Mouse (Mus musculus): ENCODE measurements around the gene Adamtsl1. TPM values are rescaled to one million over a fixed set of nuclear protein-coding genes. Genes with fewer than 3 reads are reported as not detected.

The Adamtsl1 gene
- total RNA-seq, 1 experiment: 6.3 TPM

- no peak overlapping the region for H3K4me3 ChIP-seq (ENCODE audit: insufficient read depth in 1 of 2, low read depth in 1 of 2, low read length in 2 of 2, poor library complexity in 1 of 2, severe bottlenecking in 1 of 2)
- in situ Hi-C loops (cut with MboI; ENCODE audit: low sequenced_read_pairs in 2 of 2, unreplicated experiment in 2 of 2): no loop called here
- no peak overlapping the region for H3K27ac ChIP-seq (ENCODE audit: insufficient read depth, low read depth, low read length, poor library complexity, severe bottlenecking)
- H3K9me3 ChIP-seq (ENCODE audit: control insufficient read depth, insufficient read depth, low read depth, low read length): no peaks in the 10 kb centered on the region
- H3K36me3 ChIP-seq (ENCODE audit: control insufficient read depth, insufficient read depth, low read length, poor library complexity, severe bottlenecking): no peaks in the 10 kb centered on the region
- no peak overlapping the region for H3K9ac ChIP-seq (ENCODE audit: insufficient read depth, low read depth, low read length, poor library complexity, severe bottlenecking)
- no peak for DNase-seq (ENCODE audit: low read depth, low spot score)
- no peaks in the 10 kb centered on the region for H3K4me1 ChIP-seq (ENCODE audit: control insufficient read depth in 2 of 2, insufficient read depth in 2 of 2, low read length in 2 of 2, poor library complexity in 1 of 2)
- TF ChIP-seq ZC3H11A (IDR thresholded peaks at IDR 0.05; ENCODE audit: borderline replicate concordance, low read depth, low read length) (no peak), HCFC1 (IDR thresholded peaks at IDR 0.05; ENCODE audit: borderline replicate concordance, insufficient read depth, low read length) (no peak), MAFK (IDR thresholded peaks at IDR 0.05; ENCODE audit: insufficient read depth, low read depth, low read length) (no peak), CHD2 (IDR thresholded peaks at IDR 0.05; ENCODE audit: low read depth, low read length) (no peak), ZNF384 (IDR thresholded peaks at IDR 0.05; ENCODE audit: low read depth, low read length) (no peak)
These were observed 594.4 kb downstream of the Adamtsl1 start for GRCm38 (mm10) chr4:86108325-86108724.

GRCm38 (mm10) chr4:86119067-86119466, 605.1 kb downstream of the Adamtsl1 start:
- no peak for TF ChIP-seq MAFK (IDR thresholded peaks at IDR 0.05; ENCODE audit: insufficient read depth, low read depth, low read length)
- no peak for TF ChIP-seq ZC3H11A (IDR thresholded peaks at IDR 0.05; ENCODE audit: borderline replicate concordance, low read depth, low read length)
- no peak for TF ChIP-seq CHD2 (IDR thresholded peaks at IDR 0.05; ENCODE audit: low read depth, low read length)
- no peak for TF ChIP-seq ZNF384 (IDR thresholded peaks at IDR 0.05; ENCODE audit: low read depth, low read length)
- no peak for TF ChIP-seq HCFC1 (IDR thresholded peaks at IDR 0.05; ENCODE audit: borderline replicate concordance, insufficient read depth, low read length)
- no peaks in the 10 kb centered on the region for H3K9me3 ChIP-seq (ENCODE audit: control insufficient read depth, insufficient read depth, low read depth, low read length)
- no peak overlapping the region for H3K4me3 ChIP-seq (ENCODE audit: insufficient read depth in 1 of 2, low read depth in 1 of 2, low read length in 2 of 2, poor library complexity in 1 of 2, severe bottlenecking in 1 of 2)
- in situ Hi-C loops (cut with MboI; ENCODE audit: low sequenced_read_pairs in 2 of 2, unreplicated experiment in 2 of 2): no loop called here
- no peaks in the 10 kb centered on the region for H3K36me3 ChIP-seq (ENCODE audit: control insufficient read depth, insufficient read depth, low read length, poor library complexity, severe bottlenecking)
- DNase-seq (ENCODE audit: low read depth, low spot score): no peak
- no peak overlapping the region for H3K9ac ChIP-seq (ENCODE audit: insufficient read depth, low read depth, low read length, poor library complexity, severe bottlenecking)
- no peaks in the 10 kb centered on the region for H3K4me1 ChIP-seq (ENCODE audit: control insufficient read depth in 2 of 2, insufficient read depth in 2 of 2, low read length in 2 of 2, poor library complexity in 1 of 2)
- no peak overlapping the region for H3K27ac ChIP-seq (ENCODE audit: insufficient read depth, low read depth, low read length, poor library complexity, severe bottlenecking)

DNA sequence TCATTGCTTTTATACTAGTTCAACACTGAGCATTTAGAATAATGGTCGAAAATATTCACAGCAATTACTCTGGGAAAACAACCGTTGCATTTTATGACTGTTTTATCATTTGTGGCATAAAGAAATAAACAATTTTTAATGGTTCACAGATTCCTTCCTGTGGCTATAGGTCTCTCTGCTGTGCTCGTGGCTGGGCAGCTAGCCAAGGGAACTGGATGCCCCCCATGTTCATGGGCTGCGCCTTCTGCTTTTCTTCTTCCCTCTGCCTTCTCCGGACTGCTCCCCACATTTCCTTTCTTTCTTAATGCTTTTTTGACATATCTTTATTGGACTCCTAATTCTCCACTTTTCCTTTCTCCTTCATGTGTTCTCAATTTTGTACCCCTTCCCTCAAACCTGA, 608.5 kb downstream of the Adamtsl1 start:
- no peaks in the 10 kb centered on the region for H3K9me3 ChIP-seq (ENCODE audit: control insufficient read depth, insufficient read depth, low read depth, low read length)
- no peaks in the 10 kb centered on the region for H3K36me3 ChIP-seq (ENCODE audit: control insufficient read depth, insufficient read depth, low read length, poor library complexity, severe bottlenecking)
- TF ChIP-seq ZNF384 (IDR thresholded peaks at IDR 0.05; ENCODE audit: low read depth, low read length) (no peak), CHD2 (IDR thresholded peaks at IDR 0.05; ENCODE audit: low read depth, low read length) (no peak), ZC3H11A (IDR thresholded peaks at IDR 0.05; ENCODE audit: borderline replicate concordance, low read depth, low read length) (no peak), MAFK (IDR thresholded peaks at IDR 0.05; ENCODE audit: insufficient read depth, low read depth, low read length) (no peak), HCFC1 (IDR thresholded peaks at IDR 0.05; ENCODE audit: borderline replicate concordance, insufficient read depth, low read length) (no peak)
- no peak overlapping the region for H3K4me3 ChIP-seq (ENCODE audit: insufficient read depth in 1 of 2, low read depth in 1 of 2, low read length in 2 of 2, poor library complexity in 1 of 2, severe bottlenecking in 1 of 2)
- H3K27ac ChIP-seq (ENCODE audit: insufficient read depth, low read depth, low read length, poor library complexity, severe bottlenecking): no peak overlapping the region
- H3K9ac ChIP-seq (ENCODE audit: insufficient read depth, low read depth, low read length, poor library complexity, severe bottlenecking): no peak overlapping the region
- H3K4me1 ChIP-seq (ENCODE audit: control insufficient read depth in 2 of 2, insufficient read depth in 2 of 2, low read length in 2 of 2, poor library complexity in 1 of 2): no peaks in the 10 kb centered on the region
- DNase-seq (ENCODE audit: low read depth, low spot score): no peak
- in situ Hi-C loops (cut with MboI; ENCODE audit: low sequenced_read_pairs in 2 of 2, unreplicated experiment in 2 of 2): no loop called here

GRCm38 (mm10) chr4:86124374-86124773, 610.4 kb downstream of the Adamtsl1 start:
- Histone ChIP-seq H3K9ac (ENCODE audit: insufficient read depth, low read depth, low read length, poor library complexity, severe bottlenecking) (no peak overlapping the region), H3K27ac (ENCODE audit: insufficient read depth, low read depth, low read length, poor library complexity, severe bottlenecking) (no peak overlapping the region), H3K36me3 (ENCODE audit: control insufficient read depth, insufficient read depth, low read length, poor library complexity, severe bottlenecking) (no peaks in the 10 kb centered on the region), H3K9me3 (ENCODE audit: control insufficient read depth, insufficient read depth, low read depth, low read length) (no peaks in the 10 kb centered on the region), H3K4me1 (ENCODE audit: control insufficient read depth in 2 of 2, insufficient read depth in 2 of 2, low read length in 2 of 2, poor library complexity in 1 of 2) (no peaks in the 10 kb centered on the region), H3K4me3 (ENCODE audit: insufficient read depth in 1 of 2, low read depth in 1 of 2, low read length in 2 of 2, poor library complexity in 1 of 2, severe bottlenecking in 1 of 2) (no peak overlapping the region)
- in situ Hi-C loops (cut with MboI; ENCODE audit: low sequenced_read_pairs in 2 of 2, unreplicated experiment in 2 of 2): no loop called here
- no peak for DNase-seq (ENCODE audit: low read depth, low spot score)
- TF ChIP-seq CHD2 (IDR thresholded peaks at IDR 0.05; ENCODE audit: low read depth, low read length): no peak
- TF ChIP-seq HCFC1 (IDR thresholded peaks at IDR 0.05; ENCODE audit: borderline replicate concordance, insufficient read depth, low read length): no peak
- no peak for TF ChIP-seq ZC3H11A (IDR thresholded peaks at IDR 0.05; ENCODE audit: borderline replicate concordance, low read depth, low read length)
- TF ChIP-seq MAFK (IDR thresholded peaks at IDR 0.05; ENCODE audit: insufficient read depth, low read depth, low read length): no peak
- TF ChIP-seq ZNF384 (IDR thresholded peaks at IDR 0.05; ENCODE audit: low read depth, low read length): no peak

DNA sequence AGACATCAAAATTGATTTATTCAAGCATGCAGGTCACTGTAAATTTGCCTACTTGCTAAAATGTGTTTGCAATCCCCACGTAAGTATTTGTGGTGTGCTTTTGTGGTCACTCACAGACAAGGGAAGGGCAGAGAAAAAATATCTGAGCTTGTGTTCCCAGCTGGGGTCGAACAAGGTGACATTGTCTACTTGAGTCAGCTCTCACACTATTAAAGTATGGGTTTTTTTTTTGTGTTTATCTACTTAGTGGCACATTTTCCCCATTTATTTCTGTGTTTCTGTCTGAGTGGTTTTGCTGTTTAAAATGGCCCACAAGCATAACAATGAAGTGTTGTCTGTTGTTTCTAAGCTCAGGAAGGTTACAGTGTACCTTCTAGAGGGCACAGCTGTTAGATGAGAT, 612.7 kb downstream of the Adamtsl1 start:
- Histone ChIP-seq H3K36me3 (ENCODE audit: control insufficient read depth, insufficient read depth, low read length, poor library complexity, severe bottlenecking) (no peaks in the 10 kb centered on the region), H3K4me1 (ENCODE audit: control insufficient read depth in 2 of 2, insufficient read depth in 2 of 2, low read length in 2 of 2, poor library complexity in 1 of 2) (no peaks in the 10 kb centered on the region), H3K9ac (ENCODE audit: insufficient read depth, low read depth, low read length, poor library complexity, severe bottlenecking) (no peak overlapping the region), H3K27ac (ENCODE audit: insufficient read depth, low read depth, low read length, poor library complexity, severe bottlenecking) (no peak overlapping the region), H3K9me3 (ENCODE audit: control insufficient read depth, insufficient read depth, low read depth, low read length) (no peaks in the 10 kb centered on the region), H3K4me3 (ENCODE audit: insufficient read depth in 1 of 2, low read depth in 1 of 2, low read length in 2 of 2, poor library complexity in 1 of 2, severe bottlenecking in 1 of 2) (no peak overlapping the region)
- in situ Hi-C loops (cut with MboI; ENCODE audit: low sequenced_read_pairs in 2 of 2, unreplicated experiment in 2 of 2): no loop called here
- no peak for DNase-seq (ENCODE audit: low read depth, low spot score)
- TF ChIP-seq ZC3H11A (IDR thresholded peaks at IDR 0.05; ENCODE audit: borderline replicate concordance, low read depth, low read length): no peak
- no peak for TF ChIP-seq MAFK (IDR thresholded peaks at IDR 0.05; ENCODE audit: insufficient read depth, low read depth, low read length)
- TF ChIP-seq ZNF384 (IDR thresholded peaks at IDR 0.05; ENCODE audit: low read depth, low read length): no peak
- TF ChIP-seq HCFC1 (IDR thresholded peaks at IDR 0.05; ENCODE audit: borderline replicate concordance, insufficient read depth, low read length): no peak
- TF ChIP-seq CHD2 (IDR thresholded peaks at IDR 0.05; ENCODE audit: low read depth, low read length): no peak

All from ES-E14 (cell line).